Mouse (Mus musculus): ENCODE results near the gene Kndc1.

Gene Kndc1

GRCm38 (mm10) chr7:139894655-139895557, at the start of gene Kndc1:
Kndc1 (plus strand) TSS chr7:139894696.
- no peak for DNase-seq (ENCODE audit: low spot score)

- DNase-seq (ENCODE audit: low spot score): no peak
Observed at GRCm38 (mm10) chr7:139845101-139845500, 49.4 kb upstream of the Kndc1 start.

- no peak for DNase-seq (ENCODE audit: low spot score)
Observed at GRCm38 (mm10) chr7:139850152-139850551, 44.3 kb upstream of the Kndc1 start.

GRCm38 (mm10) chr7:139850677-139851076, 43.8 kb upstream of the Kndc1 start:
- no peak for DNase-seq (ENCODE audit: low spot score)

GRCm38 (mm10) chr7:139851098-139851497, 43.4 kb upstream of the Kndc1 start:
- DNase-seq (ENCODE audit: low spot score): no peak

GRCm38 (mm10) chr7:139855261-139855660, 39.2 kb upstream of the Kndc1 start:
- DNase-seq (ENCODE audit: low spot score): no peak

GRCm38 (mm10) chr7:139861411-139861810, 33.1 kb upstream of the Kndc1 start:
- peak; percentile 4 for DNase-seq (ENCODE audit: low spot score)

- no peak for DNase-seq (ENCODE audit: low spot score)
Observed at GRCm38 (mm10) chr7:139863076-139863475, 31.4 kb upstream of the Kndc1 start.

- DNase-seq (ENCODE audit: low spot score): no peak
Observed at GRCm38 (mm10) chr7:139864253-139864652, 30.2 kb upstream of the Kndc1 start.

- DNase-seq (ENCODE audit: low spot score): no peak
Observed at GRCm38 (mm10) chr7:139864871-139865270, 29.6 kb upstream of the Kndc1 start.

GRCm38 (mm10) chr7:139871014-139871413, 23.5 kb upstream of the Kndc1 start:
- no peak for DNase-seq (ENCODE audit: low spot score)

- DNase-seq (ENCODE audit: low spot score): no peak
Observed at GRCm38 (mm10) chr7:139877167-139877792, 17.2 kb upstream of the Kndc1 start.

- no peak for DNase-seq (ENCODE audit: low spot score)
Observed at GRCm38 (mm10) chr7:139878122-139878521, 16.4 kb upstream of the Kndc1 start.

- DNase-seq (ENCODE audit: low spot score): no peak
Observed at GRCm38 (mm10) chr7:139878621-139879020, 15.9 kb upstream of the Kndc1 start.

GRCm38 (mm10) chr7:139883545-139883944, 11.0 kb upstream of the Kndc1 start:
- no peak for DNase-seq (ENCODE audit: low spot score)

GRCm38 (mm10) chr7:139891779-139892178, 2.7 kb upstream of the Kndc1 start:
- DNase-seq (ENCODE audit: low spot score): no peak

GRCm38 (mm10) chr7:139896271-139896670, 1.8 kb downstream of the Kndc1 start:
- no peak for DNase-seq (ENCODE audit: low spot score)

GRCm38 (mm10) chr7:139896796-139897195, 2.3 kb downstream of the Kndc1 start:
- no peak for DNase-seq (ENCODE audit: low spot score)

GRCm38 (mm10) chr7:139898606-139899005, 4.1 kb downstream of the Kndc1 start:
- DNase-seq (ENCODE audit: low spot score): no peak

GRCm38 (mm10) chr7:139899505-139899904, 5.0 kb downstream of the Kndc1 start:
- DNase-seq (ENCODE audit: low spot score): no peak

GRCm38 (mm10) chr7:139900456-139900855, 6.0 kb downstream of the Kndc1 start:
- DNase-seq (ENCODE audit: low spot score): no peak

- DNase-seq (ENCODE audit: low spot score): no peak
Observed at GRCm38 (mm10) chr7:139900896-139901295, 6.4 kb downstream of the Kndc1 start.

- DNase-seq (ENCODE audit: low spot score): no peak
Observed at GRCm38 (mm10) chr7:139901981-139902380, 7.5 kb downstream of the Kndc1 start.

Data from T-cell, adult 2 months (primary cell).